Mouse (Mus musculus): ENCODE measurements around the gene Apod.
"Not testable (repeated sequence)": the region's sequence is repeated elsewhere in the genome, so short reads cannot be mapped to it uniquely, and the experiment has no call there.

Apod gene

DNA sequence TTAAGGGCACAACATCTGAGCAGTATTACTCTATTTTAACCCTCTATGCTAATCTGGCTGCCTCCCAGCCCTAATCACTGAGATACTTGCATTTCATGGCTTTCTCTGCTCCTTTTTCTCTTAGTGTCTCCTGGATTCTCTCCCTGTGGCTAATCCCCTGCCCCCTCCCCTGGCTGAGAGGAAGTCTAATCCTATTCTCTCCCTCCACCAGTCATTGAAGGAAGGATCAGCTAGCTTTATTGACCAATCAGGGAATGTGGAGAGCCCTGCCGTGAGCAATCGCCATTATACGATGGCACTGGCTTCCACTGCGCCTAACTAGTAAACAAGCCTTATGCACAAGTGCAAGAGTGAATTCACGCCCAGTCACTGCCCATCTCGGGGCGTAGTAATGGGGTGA is 6.3 kb upstream of the Apod start:
- DNase-seq: no peak

DNA sequence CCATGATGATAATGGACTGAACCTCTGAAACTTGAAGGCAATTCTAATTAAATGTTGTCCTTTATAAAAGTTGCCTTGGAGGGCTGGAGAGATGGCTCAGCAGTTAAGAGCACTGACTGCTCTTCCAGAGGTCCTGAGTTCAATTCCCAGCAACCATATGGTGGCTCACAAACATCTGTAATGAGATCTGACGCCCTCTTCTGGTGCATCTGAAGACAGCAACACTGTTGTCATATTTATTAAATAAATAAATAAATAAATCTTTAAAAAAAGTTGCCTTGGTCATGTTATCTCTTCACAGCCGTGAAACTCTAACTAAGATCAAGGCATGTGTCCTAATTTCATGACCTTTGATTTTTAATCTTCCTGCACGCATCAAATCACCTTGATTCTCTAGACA is 5.1 kb upstream of the Apod start:
- DNase-seq: not testable (repeated sequence)

DNA sequence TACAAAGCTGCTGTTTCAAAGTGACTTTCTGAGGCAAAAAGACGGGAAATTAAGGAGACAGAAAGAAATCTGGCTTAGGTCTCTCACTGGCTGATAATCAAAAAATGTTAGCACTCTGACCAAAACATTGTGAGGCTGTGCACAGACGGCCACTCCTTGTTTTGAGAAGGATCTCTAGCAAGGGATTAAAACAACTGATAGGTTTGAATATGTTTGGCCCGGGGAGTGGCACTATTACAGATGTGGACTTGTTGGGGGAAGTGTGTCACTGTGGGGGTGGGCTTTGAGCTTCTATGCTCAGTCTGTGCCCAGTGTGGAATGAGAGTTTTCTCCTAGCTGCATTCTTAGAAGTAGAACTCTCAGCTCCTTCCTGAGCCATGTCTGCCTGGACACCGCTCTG is 4.7 kb upstream of the Apod start:
- peak; percentile 21 for DNase-seq

DNA sequence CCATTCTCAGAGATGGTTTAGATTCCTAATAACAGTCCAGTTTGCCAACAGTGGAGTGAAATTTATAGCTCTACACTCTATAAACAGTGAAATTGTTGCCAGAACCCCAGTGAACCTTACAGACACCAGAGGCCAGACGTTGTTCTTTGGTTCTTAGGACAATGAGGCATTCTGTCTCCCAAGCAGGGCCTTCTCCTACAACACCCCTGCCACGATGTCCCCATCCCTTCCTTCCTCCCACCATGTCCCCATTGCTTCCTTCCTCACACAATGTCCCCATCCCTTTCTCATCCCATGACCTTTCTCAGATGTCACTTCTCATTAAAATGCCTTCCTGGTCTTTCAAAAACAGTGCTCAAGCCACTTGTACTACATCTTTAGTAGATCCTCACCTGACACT is 3.8 kb upstream of the Apod start:
- no peak for DNase-seq

DNA sequence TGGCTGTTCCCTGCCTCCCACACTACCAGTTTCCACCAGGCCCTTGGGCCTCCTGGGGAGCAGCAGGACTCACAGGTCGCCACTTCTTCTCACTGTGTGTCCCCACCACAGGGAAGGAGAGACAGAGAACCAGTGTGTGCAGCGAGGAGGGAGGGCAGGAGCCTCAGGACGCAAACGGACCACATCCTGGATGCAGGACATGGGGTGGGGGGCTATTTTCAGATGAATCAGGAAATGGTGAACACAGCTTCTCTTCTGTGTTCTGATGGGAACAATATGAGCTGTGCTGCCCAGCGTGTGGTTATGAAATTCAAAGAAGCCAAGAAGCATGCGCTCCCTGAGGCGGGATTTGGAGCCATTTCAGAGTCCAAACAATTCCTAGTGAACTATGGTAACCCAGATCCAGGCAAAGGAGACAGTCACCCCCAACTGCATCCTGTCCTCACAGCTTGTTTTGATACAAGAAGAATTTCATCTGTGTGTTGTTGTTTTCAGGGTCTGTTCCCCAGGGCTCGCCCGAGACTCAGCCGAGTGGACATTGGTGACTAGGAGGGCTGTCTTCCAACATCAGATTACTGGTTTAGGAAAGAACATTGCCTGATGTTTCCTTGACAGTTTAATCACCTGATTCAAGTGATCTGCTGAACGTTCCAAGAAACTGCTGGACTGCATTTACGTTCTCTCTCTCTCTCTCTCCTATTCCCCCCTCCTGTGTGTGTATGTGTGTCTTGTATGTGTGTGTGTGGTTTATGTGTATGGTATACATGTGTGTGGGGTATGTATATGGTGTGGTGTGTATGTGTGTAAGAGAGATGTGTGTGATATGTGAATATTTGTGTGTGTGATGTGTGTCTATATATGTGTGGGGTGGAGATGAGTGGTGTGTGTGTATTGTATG is 1.9 kb upstream of the Apod start:
- peak; percentile 78 for DNase-seq

DNA sequence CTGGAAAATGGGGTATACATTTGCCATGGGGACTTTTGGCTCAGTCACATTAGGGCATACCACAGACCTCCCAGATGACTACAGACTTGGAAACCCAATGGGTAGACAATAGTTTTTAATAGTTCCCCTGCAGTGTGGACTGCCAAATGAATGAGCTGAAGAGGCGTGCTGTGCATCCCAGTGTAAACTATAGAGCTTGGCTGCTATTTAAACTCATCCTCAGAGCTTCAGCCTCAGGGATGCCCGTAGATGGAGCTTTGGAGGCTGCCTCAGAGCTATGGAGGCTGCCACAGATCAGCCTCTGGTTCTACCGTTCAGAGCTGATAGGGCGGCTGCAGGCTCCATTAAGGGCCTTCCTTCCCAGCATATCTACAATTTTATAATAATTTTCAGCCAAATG is 686 bp upstream of the Apod start:
- DNase-seq: no peak

DNA sequence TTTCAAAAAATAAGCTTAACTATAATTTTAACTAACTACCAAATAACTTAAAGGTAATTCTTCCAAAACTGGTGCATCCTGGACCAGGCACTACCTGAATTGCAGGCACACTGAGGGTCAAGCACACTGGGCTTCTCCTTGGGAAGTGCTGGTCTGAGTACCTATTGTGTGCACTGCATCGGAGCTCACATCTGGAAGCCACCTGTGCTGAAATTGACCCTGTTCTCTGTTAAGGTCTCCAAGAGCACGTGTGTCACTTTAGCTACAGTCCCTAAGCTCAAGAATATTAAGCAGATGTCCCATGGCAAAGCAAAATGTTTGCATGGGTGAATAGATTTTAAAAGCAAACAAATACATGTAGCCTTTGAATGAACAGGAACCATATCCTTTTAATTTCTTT is 997 bp downstream of the Apod start:
- no peak for DNase-seq

DNA sequence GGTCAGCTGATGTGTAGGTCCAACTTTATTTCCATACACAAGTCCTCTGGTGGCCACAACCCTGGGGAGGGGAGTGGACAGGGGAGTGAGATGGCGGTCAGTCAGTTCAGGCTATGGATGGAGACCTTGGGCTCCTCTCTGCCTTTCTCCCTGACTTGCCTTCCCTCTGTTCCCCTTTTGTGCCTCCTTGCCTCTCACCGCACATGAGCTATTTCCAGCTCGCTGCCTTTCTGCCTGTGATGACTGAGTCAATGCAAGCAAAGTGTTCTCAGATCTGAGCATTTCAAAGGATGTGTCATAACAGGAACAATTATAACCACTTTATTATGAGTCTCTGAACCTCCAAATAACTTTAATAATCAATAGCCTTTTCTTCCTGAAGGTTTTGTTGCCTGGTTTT is 2.3 kb downstream of the Apod start:
- DNase-seq: no peak

DNA sequence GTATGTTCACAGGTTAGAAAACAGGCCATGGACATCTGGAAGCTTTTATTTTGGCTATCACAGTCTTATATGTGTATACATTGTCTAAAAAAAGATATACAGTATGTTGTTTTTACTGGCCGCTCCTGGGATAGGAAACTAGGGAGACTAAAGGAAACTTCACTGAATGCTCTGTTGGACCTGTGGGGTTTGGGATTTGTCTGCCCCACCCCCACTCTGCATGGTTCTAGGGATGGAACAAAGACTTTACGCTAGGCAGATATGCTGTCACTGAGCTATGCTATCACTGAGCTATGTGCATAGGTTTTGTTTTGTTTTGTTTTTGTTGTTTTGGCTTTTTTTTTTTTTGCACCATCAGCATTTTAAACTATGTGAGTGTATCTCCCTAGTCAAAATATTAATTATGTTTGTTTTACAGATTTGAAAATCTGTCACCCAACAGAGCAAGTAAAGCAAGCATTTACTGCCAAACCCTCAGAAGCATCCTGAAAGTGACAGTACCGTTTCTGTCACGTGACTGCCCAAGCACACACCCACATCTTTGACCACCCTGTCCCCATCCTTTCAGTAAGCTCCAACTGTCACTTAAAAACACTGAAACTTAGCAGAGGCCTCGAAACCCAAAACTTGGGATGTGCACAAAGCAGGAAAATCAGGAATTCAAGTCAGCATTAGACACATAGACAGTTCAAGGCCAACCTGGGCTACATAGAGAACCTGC is 9.2 kb downstream of the Apod start:
- DNase-seq: no peak

DNA sequence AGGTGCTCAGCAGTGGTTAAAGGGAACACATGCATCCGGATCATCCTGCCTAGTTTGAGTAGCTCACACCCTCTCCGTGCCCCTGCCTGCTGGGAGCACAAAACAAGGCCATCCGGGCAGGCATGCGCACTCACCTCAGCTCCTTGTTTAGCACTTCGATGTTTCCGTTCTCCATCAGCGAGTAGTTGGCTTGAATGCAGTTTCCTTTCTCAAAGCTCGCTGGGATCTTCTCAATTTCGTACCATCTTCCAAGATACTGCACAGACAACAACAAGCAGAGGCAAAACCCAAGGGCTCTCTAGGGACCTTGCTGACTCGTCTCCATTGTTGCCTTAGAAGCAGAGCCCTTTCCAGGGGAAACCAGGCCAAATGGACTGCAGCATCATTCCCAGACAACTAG is 11.3 kb downstream of the Apod start:
- DNase-seq: no peak

DNA sequence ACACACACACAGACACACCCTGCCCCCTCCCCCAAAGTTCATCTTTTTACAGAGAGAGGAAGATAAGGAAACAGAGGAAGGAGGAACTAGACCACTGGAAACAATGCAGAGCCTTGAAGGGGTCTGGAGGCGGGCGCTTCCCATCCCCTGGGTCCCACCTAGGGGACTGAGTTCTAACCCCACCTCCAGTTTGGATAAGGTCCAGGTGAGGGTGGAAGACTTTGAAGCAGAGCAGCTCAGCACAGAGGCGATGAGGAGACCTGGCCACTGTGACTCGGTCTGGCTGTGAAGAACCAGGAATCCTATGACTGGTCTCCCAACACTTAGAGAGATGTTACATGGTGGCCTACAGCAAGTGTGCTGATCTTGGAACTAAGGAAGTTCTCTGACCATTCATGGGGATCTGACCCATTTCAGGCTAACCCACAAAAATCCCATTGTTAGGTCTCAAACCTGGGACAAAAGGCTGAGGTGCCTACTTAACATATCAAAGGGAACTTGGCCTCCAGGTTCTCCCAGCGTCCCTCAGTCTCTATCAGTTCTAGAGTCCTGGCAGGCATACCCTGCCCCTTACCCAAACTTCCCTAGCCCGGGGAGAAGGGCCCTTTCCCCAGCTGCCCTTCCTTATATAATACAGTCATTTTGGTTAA is 13.6 kb downstream of the Apod start:
- no peak for DNase-seq

DNA sequence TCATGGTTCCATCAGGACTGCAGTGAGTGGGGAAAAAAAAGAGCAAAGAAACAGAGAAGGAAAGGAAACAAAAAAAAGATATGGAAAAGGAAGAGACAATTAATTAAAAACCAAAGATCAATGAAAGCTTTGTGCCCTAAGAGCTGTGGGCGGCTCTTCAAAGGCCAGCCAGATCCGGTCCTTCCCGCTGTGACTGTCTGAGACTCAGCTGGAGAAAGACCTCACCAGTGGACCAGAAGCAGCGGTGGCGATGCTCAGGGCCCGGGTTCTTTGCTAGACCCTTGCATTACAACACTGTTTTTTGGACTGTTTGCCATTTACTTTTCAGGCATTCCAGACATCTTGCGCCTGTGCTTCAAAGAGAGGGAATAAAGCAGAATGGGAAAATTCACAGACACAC is 14.1 kb downstream of the Apod start:
- DNase-seq: no peak

DNA sequence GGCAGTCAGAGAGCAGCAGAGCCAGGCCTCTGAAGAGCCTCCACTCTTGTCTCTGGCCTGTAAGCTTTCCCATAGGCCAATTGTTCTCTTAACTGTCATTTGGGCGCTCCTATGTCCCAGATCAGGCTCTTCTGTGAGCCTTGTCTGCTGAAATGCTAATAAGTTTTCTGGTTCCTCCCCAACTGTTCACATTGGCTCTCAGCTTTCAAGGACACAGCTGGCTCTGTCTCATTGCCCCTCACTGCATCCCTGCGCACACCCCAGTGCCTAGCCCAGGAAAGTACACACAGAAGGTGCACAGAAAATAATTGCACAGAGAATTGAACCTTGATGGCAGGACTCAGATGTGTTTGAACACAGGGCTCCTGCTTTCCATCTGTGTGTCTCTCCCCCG is 14.7 kb downstream of the Apod start:
- DNase-seq: no peak

DNA sequence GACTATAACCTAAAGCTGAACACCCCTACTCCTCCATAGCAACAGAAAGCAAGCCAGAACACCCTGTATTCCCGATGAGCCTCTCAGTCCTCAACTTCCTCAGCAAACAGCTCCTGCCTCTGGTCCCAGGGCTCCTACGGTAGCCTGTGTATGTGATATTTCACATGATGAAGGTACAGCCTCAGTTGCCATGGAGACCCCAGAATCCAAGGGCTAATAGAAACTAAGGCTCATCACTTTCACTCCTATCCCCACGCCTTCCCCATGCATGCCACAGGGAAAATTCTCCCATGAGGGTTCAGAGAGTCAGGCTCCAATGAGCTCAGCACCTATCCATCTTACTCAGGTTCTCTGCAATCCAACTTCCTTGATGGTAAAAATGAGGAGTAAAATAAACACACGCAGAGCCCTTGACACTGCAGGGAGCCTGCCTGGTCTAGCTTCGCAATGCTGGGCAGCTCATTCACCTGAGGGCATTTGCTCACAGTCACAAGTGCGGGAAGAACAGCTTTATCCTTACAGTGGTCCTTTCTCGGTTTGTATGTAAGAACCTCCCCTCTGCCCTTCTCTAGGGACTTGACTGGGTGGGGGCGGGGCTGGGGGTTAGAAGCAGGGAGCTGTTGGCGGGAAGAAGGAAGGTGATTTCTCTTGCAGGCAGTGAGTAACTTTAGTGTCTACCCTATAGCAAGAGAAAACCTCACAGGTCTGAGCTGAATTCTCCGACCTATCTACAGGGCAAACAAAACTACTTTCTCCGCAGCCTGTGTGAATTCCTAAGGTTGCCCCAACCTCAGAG is 15.2 kb downstream of the Apod start:
- no peak for DNase-seq

DNA sequence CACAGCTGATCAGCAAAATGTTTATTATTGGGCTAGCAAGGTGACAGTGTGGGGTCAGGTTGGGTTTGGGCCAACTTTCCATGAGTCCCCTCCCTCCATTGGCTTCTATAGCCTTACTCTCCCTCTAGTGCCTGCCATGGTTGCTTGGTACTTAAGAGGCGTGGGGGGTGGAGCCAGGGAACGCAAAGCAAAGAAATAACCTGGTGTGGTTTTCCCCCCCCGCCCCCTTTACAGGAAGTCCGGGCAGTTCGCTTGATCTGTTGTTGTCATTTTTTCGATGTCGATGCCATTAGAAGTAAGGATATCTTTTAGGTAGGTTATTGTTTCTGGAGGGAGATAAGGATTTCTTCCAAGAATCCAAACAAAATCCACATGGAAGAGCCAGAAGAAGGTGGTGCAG is 17.5 kb downstream of the Apod start:
- DNase-seq: no peak

DNA sequence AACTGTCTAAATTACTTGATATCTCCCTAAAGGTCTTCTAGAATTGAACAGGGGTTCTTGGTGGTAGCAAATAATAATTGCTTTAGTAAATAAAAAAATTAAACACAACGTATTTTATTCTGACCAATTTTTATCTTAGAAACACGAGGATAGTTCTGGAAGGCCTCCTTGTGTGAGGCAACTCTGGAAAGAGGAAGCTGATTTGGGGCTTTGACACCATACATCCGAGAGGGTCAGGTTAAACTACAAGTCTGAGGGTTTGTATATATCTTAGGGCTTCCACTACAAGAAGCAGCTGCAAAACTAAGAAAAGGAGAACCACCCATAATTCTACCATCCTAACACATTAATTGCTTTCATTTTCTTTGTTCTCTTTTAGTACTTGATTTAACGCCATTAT is 20.8 kb downstream of the Apod start:
- DNase-seq: no peak

DNA sequence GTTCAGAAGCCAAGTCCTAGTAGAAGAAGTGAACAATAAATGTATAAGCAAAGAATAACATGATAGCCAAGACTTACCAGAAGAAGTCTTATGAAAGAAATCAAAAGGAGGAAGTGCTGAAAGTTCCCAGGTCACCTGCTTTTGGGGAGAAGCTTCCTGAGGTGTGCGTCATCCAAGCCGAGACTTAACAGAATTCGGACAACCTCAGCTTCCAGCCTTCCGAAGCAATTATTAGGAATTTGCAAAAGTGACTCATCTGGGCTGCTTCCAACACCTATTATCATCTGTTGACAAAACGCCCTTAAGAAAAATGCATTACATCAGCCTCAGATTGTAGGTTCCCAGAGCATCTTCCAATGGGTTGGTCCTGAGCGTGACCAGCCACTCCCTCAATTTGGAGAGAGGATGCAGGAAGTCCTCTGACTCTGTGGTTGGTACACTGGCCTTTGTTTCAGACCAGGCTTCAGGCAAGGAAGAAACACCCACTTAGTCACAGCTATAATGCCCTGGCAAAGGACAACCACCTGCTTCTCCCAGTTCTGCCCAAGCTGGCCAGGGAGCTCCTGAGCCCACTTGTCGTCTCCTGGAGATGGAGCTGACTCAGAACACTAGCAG is 23.8 kb downstream of the Apod start:
- peak; percentile 82 for DNase-seq

DNA sequence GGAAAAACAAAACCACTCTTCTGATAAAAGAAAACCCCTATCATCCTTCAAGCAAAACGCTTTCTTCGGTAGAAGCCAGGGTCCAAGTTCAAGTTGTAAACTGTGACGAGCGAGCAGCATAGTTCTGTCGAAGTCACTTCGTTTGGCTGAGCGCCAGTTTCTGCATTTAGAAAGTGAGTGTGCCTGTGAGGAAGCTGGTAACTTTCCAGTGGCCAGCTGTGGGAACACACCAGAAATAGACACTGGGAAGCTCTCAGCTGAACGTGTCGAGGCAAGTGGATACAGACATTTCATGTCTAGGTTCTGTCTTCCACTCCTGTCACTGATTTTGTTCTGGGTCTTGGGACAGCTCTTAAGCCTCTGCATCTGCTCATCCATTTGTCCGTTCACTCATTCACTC is 24.3 kb downstream of the Apod start:
- DNase-seq: peak; percentile 96

DNA sequence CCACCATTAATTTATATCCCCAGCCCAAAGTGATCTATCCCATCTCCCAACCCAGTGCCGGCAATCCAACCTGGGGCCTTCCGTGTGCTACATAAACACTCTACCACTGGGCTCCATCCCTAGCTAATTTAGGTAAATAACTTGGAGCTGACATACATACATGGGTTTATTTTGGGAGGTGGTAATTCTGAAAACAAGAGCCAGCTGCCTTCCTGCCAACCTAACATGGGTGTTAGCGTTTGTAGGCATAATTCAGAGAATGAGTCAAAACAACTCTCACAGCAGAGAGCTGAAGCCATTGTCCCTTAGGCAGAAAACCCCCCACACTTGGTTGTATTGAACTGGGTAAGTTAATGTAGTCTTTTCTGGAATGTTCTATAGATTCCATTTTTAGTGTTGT is 26.9 kb downstream of the Apod start:
- no peak for DNase-seq

DNA sequence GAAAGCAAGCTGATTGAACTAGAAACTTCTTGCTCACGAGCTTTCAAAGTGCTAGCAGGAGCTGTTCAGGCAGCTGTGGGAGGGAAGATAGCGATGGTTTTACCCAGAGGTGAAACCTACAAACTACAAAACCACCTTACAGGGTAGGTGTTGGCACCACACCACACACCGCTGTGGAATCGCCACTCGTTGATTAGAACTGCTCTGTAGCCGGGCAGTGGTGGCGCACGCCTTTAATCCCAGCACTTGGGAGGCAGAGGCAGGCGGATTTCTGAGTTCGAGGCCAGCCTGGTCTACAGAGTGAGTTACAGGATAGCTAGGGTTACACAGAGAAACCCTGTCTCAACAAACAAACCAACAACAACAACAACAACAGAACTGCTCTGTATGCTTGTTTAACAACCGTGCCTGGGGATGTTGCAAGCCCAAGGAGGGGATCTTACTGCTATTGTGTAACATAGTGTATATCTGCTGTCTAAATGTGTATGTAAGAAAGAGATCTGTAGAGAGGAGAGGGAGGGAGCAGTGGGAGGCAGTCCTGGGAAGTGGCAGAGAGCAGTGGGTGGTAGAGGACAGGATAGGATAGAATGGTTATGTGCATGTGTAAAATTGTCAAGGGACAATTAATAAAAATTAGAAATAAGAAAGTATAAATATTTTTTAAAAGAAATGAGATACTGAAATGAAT is 27.7 kb downstream of the Apod start:
- no peak for DNase-seq

DNA sequence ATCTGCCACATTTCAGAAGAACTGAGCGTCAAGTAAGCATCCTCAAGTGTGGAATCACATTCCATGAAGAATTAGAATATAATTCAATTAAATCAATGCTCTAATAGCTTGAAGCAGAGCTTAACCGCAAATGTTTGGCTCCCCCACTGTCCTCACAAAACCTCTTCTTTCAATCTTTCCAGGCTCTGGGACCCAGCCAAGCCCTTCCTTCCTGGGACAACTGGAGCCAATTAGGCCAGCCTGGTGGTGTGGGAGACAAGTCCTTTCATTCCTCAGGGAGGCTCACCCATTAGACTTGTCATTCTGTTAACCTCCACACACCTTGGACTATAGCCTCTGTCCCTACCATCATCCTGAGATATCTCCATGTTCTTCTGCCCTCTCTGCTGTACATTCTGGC is 32.6 kb downstream of the Apod start:
- DNase-seq: peak; percentile 69

DNA sequence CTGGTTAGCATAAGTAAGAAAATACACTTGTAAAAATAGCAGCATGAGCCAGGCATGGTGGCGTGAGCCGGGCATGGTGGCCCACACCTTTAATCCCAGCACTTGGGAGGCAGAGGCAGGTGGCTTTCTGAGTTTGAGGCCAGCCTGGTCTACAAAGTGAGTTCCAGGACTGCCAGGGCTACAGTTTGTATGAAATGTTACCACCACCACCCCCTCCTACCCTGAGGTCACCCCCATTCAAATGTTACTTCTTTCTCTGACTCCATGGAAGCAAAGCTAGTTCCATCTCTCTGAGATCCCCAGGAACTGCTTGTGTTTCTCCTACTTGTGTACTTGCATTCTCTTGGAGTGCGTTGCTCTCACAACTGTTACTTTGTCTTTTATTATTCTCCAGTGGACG is 34.4 kb downstream of the Apod start:
- DNase-seq: no peak

Data from lung, postnatal 36 days (tissue).